Mouse (Mus musculus): ENCODE measurements at regions not wholly inside any gene's neighbourhood (a gene's known extent, or its start where the extent isn't known, plus 50 kb on each side); places are given as distances from the start of the nearest gene placed in this dataset.

GRCm38 (mm10) chr12:45929760-45930150, 855.2 kb upstream of the Stxbp6 start:
- intact Hi-C loops (cut with DNase I): no loop called here
- no peak for DNase-seq

DNA sequence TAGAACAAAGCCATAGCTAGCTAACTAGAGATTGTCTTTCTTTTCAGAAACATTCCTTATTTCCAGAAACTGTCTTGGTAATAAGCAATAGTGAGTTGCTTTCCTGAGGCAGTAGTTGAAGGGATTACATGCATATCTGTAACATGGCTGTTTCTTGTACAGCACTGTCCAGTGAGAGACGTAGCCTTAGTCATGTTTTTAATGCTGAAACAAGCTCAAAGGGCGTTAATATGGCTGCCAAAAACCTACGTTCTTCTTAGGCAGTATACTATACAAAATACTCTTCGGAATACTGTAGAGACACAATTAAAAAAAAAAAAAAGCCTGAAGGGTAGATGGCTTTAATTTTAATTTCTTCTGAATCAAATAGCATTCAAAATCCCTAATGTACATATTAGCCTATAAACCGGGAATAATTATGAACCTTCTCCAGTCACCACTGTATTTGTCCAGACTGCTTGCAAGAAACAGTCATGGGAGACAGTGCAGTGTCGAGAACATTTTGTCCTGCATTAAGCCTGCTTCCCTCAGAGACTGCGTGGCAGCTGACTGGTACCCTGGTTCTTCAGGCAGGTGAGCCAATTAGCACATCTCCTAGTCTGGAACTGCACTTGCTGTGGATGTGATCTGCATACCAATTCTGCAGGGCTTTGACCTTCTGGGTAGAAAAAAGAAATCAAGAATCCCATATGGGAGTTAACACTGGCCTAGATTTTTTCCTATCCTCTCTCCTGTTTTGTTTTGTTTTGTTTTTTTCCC, 854.7 kb upstream of the Stxbp6 start:
- intact Hi-C loops (cut with DNase I): no loop called here
- no peak for DNase-seq
